ENCODE assay signal across 11 mouse cellular contexts in the genomic region with DNA sequence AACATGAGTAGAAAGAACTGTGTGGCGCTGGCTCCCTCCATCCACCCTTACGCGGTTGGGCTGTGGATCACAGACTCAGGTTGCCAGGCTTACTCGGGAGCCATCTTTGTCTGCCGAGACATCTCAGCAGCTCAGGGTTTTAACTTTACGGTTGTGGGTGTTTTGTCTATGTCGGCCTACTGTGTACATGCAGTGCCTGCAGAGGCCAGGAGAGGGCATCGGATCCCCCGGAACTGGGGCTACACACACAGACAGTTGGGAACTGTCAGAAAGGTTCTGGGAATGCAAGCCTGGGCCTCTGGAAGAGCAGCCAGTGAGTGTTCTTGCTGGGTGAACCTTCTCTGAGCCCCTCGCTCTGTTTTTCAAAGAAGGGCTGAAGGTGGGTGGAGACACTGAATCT. TPM values are rescaled to one million over a fixed set of nuclear protein-coding genes. Genes with fewer than 3 reads are reported as not detected.
A peak's percentile ranks its signal among the peaks of the same experiment; 100 is the strongest.
DNase-seq lines count a peak whose midpoint lies in the region; ATAC-seq and TF ChIP-seq lines count a peak whose summit lies in the region.
"Had no signal": no experiment of that assay in that cellular context is flagged by ENCODE, and none has a peak within 500 bp of the region (broad histone marks: within the 10 kb centered on the region; RNA-seq: fewer than 3 reads in every experiment).

No protein-coding gene starts in this region.

- no peak for ATAC-seq in heart, embryonic 15.5 days (replicated peaks; ENCODE audit: insufficient number of reproducible peaks, insufficient read depth, low FRiP score, low read depth)
- ATAC-seq in forebrain, embryonic 14.5 days: no peak

- H3K36me3 ChIP-seq in heart, embryonic 15.5 days: peaks cover 38% of the 10 kb centered on the region
- peaks cover 15 to 82% of the 10 kb centered on the region in 2 experiments for H3K36me3 ChIP-seq in CH12.LX (replicated peaks in 1 of 2; ENCODE audit: control insufficient read depth in 1 of 2, insufficient read depth in 1 of 2, low read length in 1 of 2)
- H3K36me3 ChIP-seq in forebrain, embryonic 14.5 days (ENCODE audit: control insufficient read depth, insufficient read depth, low read length): peaks cover 50% of the 10 kb centered on the region

- TF ChIP-seq EP300 in CH12.LX (IDR thresholded peaks at IDR 0.05; ENCODE audit: low read length): no peak

- H3K79me2 ChIP-seq in CH12.LX (replicated peaks; ENCODE audit: control insufficient read depth, extremely low read depth, insufficient read depth, poor library complexity, severe bottlenecking): no peaks in the 10 kb centered on the region

- no peak overlapping the region for H3K4me3 ChIP-seq in heart, embryonic 15.5 days
- no peak overlapping the region for H3K4me3 ChIP-seq in CH12.LX (replicated peaks in 1 of 3; ENCODE audit: low read depth in 2 of 3, low read length in 2 of 3, poor library complexity in 1 of 3)
- no peak overlapping the region for H3K4me3 ChIP-seq in forebrain, embryonic 14.5 days (ENCODE audit: low read depth, low read length)
- H3K4me3 ChIP-seq: lung, embryonic 15.5 days had no signal

- in situ Hi-C loops in CH12.LX (cut with MboI; ENCODE audit: low pct_ligation_motif_present, low pct_unique_long_range_greater_than_20kb, low sequenced_read_pairs): no loop called here

- H3K4me1 ChIP-seq in heart, embryonic 15.5 days (replicated peaks): peaks cover 8% of the 10 kb centered on the region
- H3K4me1 ChIP-seq in CH12.LX (ENCODE audit: control insufficient read depth in 1 of 2, insufficient read depth in 2 of 2): peaks cover 0 to 16% of the 10 kb centered on the region in 2 experiments; a peak in 2 of 4 replicates
- H3K4me1 ChIP-seq in forebrain, embryonic 14.5 days (ENCODE audit: control insufficient read depth, insufficient read depth, low read length): no peaks in the 10 kb centered on the region
- H3K4me1 ChIP-seq: lung, embryonic 15.5 days had no signal

- DNase-seq in heart, adult 9 months (ENCODE audit: low spot score in 2 of 2): no peak
- peak; percentile 62 for DNase-seq in 3T3-L1 (ENCODE audit: low read depth, low spot score)
- peak; percentile 38 for DNase-seq in CH12.LX (ENCODE audit: extremely low read depth)
- DNase-seq in induced T-regulatory cell, adult 2 months (ENCODE audit: low read depth): peak; percentile 68
- DNase-seq in ovary, adult 18-20 months (ENCODE audit: low spot score): no peak
- DNase-seq in heart, adult 11 months: no peak
- DNase-seq in forebrain, embryonic 14.5 days (ENCODE audit: low spot score): no peak

- no peak overlapping the region for H3K4me2 ChIP-seq in heart, embryonic 15.5 days
- no peak overlapping the region for H3K4me2 ChIP-seq in CH12.LX (ENCODE audit: insufficient read depth, low read depth, poor library complexity, severe bottlenecking)
- no peak overlapping the region for H3K4me2 ChIP-seq in forebrain, embryonic 14.5 days (ENCODE audit: low read length)
- H3K4me2 ChIP-seq: lung, embryonic 15.5 days had no signal

- no peak for TF ChIP-seq POLR2A in CH12.LX (IDR thresholded peaks at IDR 0.05; ENCODE audit: low read depth, low read length)

- H3K27me3 ChIP-seq in heart, embryonic 15.5 days: no peaks in the 10 kb centered on the region
- H3K27me3 ChIP-seq in CH12.LX (replicated peaks): no peaks in the 10 kb centered on the region
- no peaks in the 10 kb centered on the region for H3K27me3 ChIP-seq in forebrain, embryonic 14.5 days (replicated peaks; ENCODE audit: control insufficient read depth, insufficient read depth, low read length)
- H3K27me3 ChIP-seq: lung, embryonic 15.5 days had no signal

- H3K27ac ChIP-seq in heart, embryonic 15.5 days: peak overlapping the region; percentile 73
- H3K27ac ChIP-seq in CH12.LX (ENCODE audit: insufficient read depth, low read depth): no peak overlapping the region
- no peak overlapping the region for H3K27ac ChIP-seq in forebrain, embryonic 14.5 days (ENCODE audit: low read depth, low read length)
- H3K27ac ChIP-seq: lung, embryonic 15.5 days had no signal

- H3K9me3 ChIP-seq in heart, embryonic 15.5 days (replicated peaks): no peaks in the 10 kb centered on the region
- no peaks in the 10 kb centered on the region for H3K9me3 ChIP-seq in CH12.LX (replicated peaks; ENCODE audit: low read length)
- no peaks in the 10 kb centered on the region for H3K9me3 ChIP-seq in forebrain, embryonic 14.5 days (replicated peaks; ENCODE audit: control insufficient read depth, low read length)
- H3K9me3 ChIP-seq: lung, embryonic 15.5 days had no signal

- WGBS in heart, embryonic 15.5 days: 43% methylated on average over 10 of the region's 10 CpGs
- whole genome bisulfite sequencing in forebrain, embryonic 14.5 days: 23% methylated on average over 10 of the region's 10 CpGs

- dilution Hi-C loops in CH12.LX (cut with MboI; ENCODE audit: extremely low pct_ligation_motif_present, extremely low pct_unique_long_range_greater_than_20kb, low sequenced_read_pairs): no loop called here

- peak; percentile 34 for TF ChIP-seq RAD21 in CH12.LX (IDR thresholded peaks at IDR 0.05; ENCODE audit: low read depth, low read length)

- peak; percentile 41 to 67; a peak in 3 of 4 replicates for TF ChIP-seq CTCF in CH12.LX (conservative IDR thresholded peaks at IDR 0.05 in 1 of 2, IDR thresholded peaks at IDR 0.05 in 1 of 2; ENCODE audit: low read depth in 2 of 2, low read length in 2 of 2)

- H3K9ac ChIP-seq in heart, embryonic 15.5 days: no peak overlapping the region
- no peak overlapping the region for H3K9ac ChIP-seq in CH12.LX (ENCODE audit: insufficient read depth, low read depth)
- no peak overlapping the region for H3K9ac ChIP-seq in forebrain, embryonic 14.5 days (ENCODE audit: low read length)
- H3K9ac ChIP-seq: lung, embryonic 15.5 days had no signal

TF ChIP-seq in CH12.LX, 34 proteins besides CTCF, POLR2A, EP300 and RAD21:
- TF ChIP-seq ZKSCAN1 (IDR thresholded peaks at IDR 0.05; ENCODE audit: borderline replicate concordance, low read depth, low read length) (peak; percentile 85), ELF1 (IDR thresholded peaks at IDR 0.05; ENCODE audit: low read depth, low read length) (no peak), SMC3 (IDR thresholded peaks at IDR 0.05; ENCODE audit: low read depth, low read length) (peak; percentile 29; the same call in 1 of the 2 replicates)

RNA-seq across cellular contexts. Expression of a gene that starts 9.9 kb away (rescaled TPM):
- polyA plus RNA-seq in heart, embryonic 15.5 days (2015; fragmentation: Nextera tagmentation; extraction: Ambion mirVana): 93.5 and 100 TPM in 2 replicates
- total RNA-seq in CH12.LX (2012; rRNA removed) (49.4 and 63.2 TPM in 2 replicates), CH12.LX (2014; rRNA removed) (87.5 and 89.4 TPM in 2 replicates)
- polyA plus RNA-seq in CH12.LX (2012; ENCODE audit: insufficient read length, low read depth): 66.1 and 73.2 TPM in 2 replicates
- polyA plus RNA-seq in forebrain, embryonic 14.5 days (2014; fragmentation: Nextera tagmentation; extraction: Ambion mirVana): 82.1 and 87.3 TPM in 2 replicates

RNA-seq across cellular contexts. Expression of a gene that starts 12.1 kb away (rescaled TPM):
- polyA plus RNA-seq in heart, embryonic 15.5 days (2015; fragmentation: Nextera tagmentation; extraction: Ambion mirVana): 0.32 and 0.66 TPM in 2 replicates
- 0.04 TPM in 1 of 2 replicates, not detected in the other for total RNA-seq in CH12.LX (2012; rRNA removed)
- not detected in 2 replicates for total RNA-seq in CH12.LX (2014; rRNA removed)
- 0.08 TPM in 1 of 2 replicates, not detected in the other for polyA plus RNA-seq in CH12.LX (2012; ENCODE audit: insufficient read length, low read depth)
- polyA plus RNA-seq in forebrain, embryonic 14.5 days (2014; fragmentation: Nextera tagmentation; extraction: Ambion mirVana): 0.33 and 0.57 TPM in 2 replicates

RNA-seq across cellular contexts. Expression of a gene that starts 31.7 kb away (rescaled TPM):
- not detected in 2 replicates for polyA plus RNA-seq in heart, embryonic 15.5 days (2015; fragmentation: Nextera tagmentation; extraction: Ambion mirVana)
- total RNA-seq in CH12.LX (2012; rRNA removed) (not detected in 2 replicates), CH12.LX (2014; rRNA removed) (not detected in 2 replicates)
- polyA plus RNA-seq in CH12.LX (2012; ENCODE audit: insufficient read length, low read depth): not detected in 2 replicates
- 0.56 TPM in 1 of 2 replicates, not detected in the other for polyA plus RNA-seq in forebrain, embryonic 14.5 days (2014; fragmentation: Nextera tagmentation; extraction: Ambion mirVana)
- total RNA-seq: adrenal gland, postnatal 36 days had no signal
- polyA plus RNA-seq: kidney, embryonic 16.5 days; lung, embryonic 15.5 days had no signal

RNA-seq across cellular contexts. Expression of a gene that starts 43.5 kb away (rescaled TPM):
- 0.46 TPM in 1 of 2 replicates, not detected in the other for polyA plus RNA-seq in heart, embryonic 15.5 days (2015; fragmentation: Nextera tagmentation; extraction: Ambion mirVana)
- 19.1 and 25.4 TPM in 2 replicates for total RNA-seq in CH12.LX (2012; rRNA removed)
- total RNA-seq in CH12.LX (2014; rRNA removed): 61.6 and 64.4 TPM in 2 replicates
- 56.2 and 58.0 TPM in 2 replicates for polyA plus RNA-seq in CH12.LX (2012; ENCODE audit: insufficient read length, low read depth)
- not detected in 2 replicates for polyA plus RNA-seq in forebrain, embryonic 14.5 days (2014; fragmentation: Nextera tagmentation; extraction: Ambion mirVana)

RNA-seq across cellular contexts. Expression of a gene that starts 49.6 kb away (rescaled TPM):
- polyA plus RNA-seq in heart, embryonic 15.5 days (2015; fragmentation: Nextera tagmentation; extraction: Ambion mirVana): 7.6 and 9.3 TPM in 2 replicates
- total RNA-seq in CH12.LX (2012; rRNA removed) (14.1 and 15.6 TPM in 2 replicates), CH12.LX (2014; rRNA removed) (4.3 and 4.8 TPM in 2 replicates)
- polyA plus RNA-seq in CH12.LX (2012; ENCODE audit: insufficient read length, low read depth): 22.7 TPM in 2 replicates
- polyA plus RNA-seq in forebrain, embryonic 14.5 days (2014; fragmentation: Nextera tagmentation; extraction: Ambion mirVana): 8.0 and 12.2 TPM in 2 replicates

Comparison
In these comparisons a context has a peak if more than half of its experiments do, and no peak if none do; other contexts are left out.
1. DNase-seq: peak in 3T3-L1 (single experiment), CH12.LX (single experiment) and induced T-regulatory cell, adult 2 months (single experiment); none in heart, adult 9 months (0 of 2), ovary, adult 18-20 months (single experiment), heart, adult 11 months (single experiment) and forebrain, embryonic 14.5 days (single experiment).